In genomic region chr2:29463039-29463585, GRCm38 (mm10) we compare ENCODE assay signal across 26 mouse cellular contexts.
A peak's percentile ranks its signal among the peaks of the same experiment; 100 is the strongest.
DNase-seq lines count a peak whose midpoint lies in the region; ATAC-seq and TF ChIP-seq lines count a peak whose summit lies in the region.
"Had no signal": no experiment of that assay in that cellular context is flagged by ENCODE, and none has a peak within 500 bp of the region (broad histone marks: within the 10 kb centered on the region; RNA-seq: fewer than 3 reads in every experiment).

No protein-coding gene starts in this region.

- no peak for DNase-seq in heart, postnatal 36 days
- DNase-seq in kidney, postnatal 10 days, result peak; percentile 30
- DNase-seq in spleen, postnatal 10 days (ENCODE audit: low spot score in 2 of 2), result no peak
- DNase-seq in cerebellum, adult 11 months, result no peak
- DNase-seq: adrenal gland, adult 8-10 months; B cell, adult 2 months; cerebellum, adult 8-10 months; cerebellum, postnatal 36 days; gastrocnemius, postnatal 14 days; heart, adult 18-20 months; left cerebral cortex, postnatal 4 days; retina, postnatal 1 day; right cerebral cortex, postnatal 4 days had no signal

- no peak for ATAC-seq in heart, embryonic 14.5 days (ENCODE audit: insufficient number of reproducible peaks, insufficient read depth, low FRiP score, low read depth)
- ATAC-seq in kidney, embryonic 15.5 days (replicated peaks; ENCODE audit: low FRiP score), result no peak
- ATAC-seq in intestine, embryonic 15.5 days, result peak; percentile 86
- ATAC-seq: forebrain, embryonic 16.5 days; hindbrain, postnatal 0 days; midbrain, embryonic 15.5 days had no signal

- WGBS in heart, embryonic 14.5 days, result 42% methylated on average over 6 of the region's 6 CpGs
- WGBS in kidney, embryonic 15.5 days, result 83% methylated on average over 6 of the region's 6 CpGs
- WGBS in intestine, embryonic 15.5 days, result 72% methylated on average over 6 of the region's 6 CpGs
- WGBS in small intestine, adult 2 months, result 46% methylated on average over 6 of the region's 6 CpGs

- no peaks in the 10 kb centered on the region for H3K27me3 ChIP-seq in heart, embryonic 14.5 days (ENCODE audit: control insufficient read depth, insufficient read depth, low read length)
- H3K27me3 ChIP-seq in kidney, embryonic 15.5 days, result no peaks in the 10 kb centered on the region
- H3K27me3 ChIP-seq in intestine, embryonic 15.5 days (replicated peaks), result no peaks in the 10 kb centered on the region
- H3K27me3 ChIP-seq in small intestine, adult 2 months (ENCODE audit: control insufficient read depth, insufficient read depth, low read length), result no peaks in the 10 kb centered on the region
- H3K27me3 ChIP-seq: heart, embryonic 15.5 days; limb, embryonic 15.5 days; lung, embryonic 15.5 days; midbrain, embryonic 15.5 days; neural tube, embryonic 12.5 days had no signal

- no peak overlapping the region for H3K4me2 ChIP-seq in heart, embryonic 14.5 days (ENCODE audit: low read length)
- no peak overlapping the region for H3K4me2 ChIP-seq in kidney, embryonic 15.5 days
- no peak overlapping the region for H3K4me2 ChIP-seq in intestine, embryonic 15.5 days (replicated peaks)
- H3K4me2 ChIP-seq: heart, embryonic 15.5 days; limb, embryonic 15.5 days; lung, embryonic 15.5 days; midbrain, embryonic 15.5 days; neural tube, embryonic 12.5 days had no signal

- no peaks in the 10 kb centered on the region for H3K9me3 ChIP-seq in heart, embryonic 14.5 days (ENCODE audit: control insufficient read depth, low read length)
- H3K9me3 ChIP-seq in kidney, embryonic 15.5 days (replicated peaks), result no peaks in the 10 kb centered on the region
- no peaks in the 10 kb centered on the region for H3K9me3 ChIP-seq in intestine, embryonic 15.5 days
- H3K9me3 ChIP-seq: heart, embryonic 15.5 days; limb, embryonic 15.5 days; lung, embryonic 15.5 days; midbrain, embryonic 15.5 days; neural tube, embryonic 12.5 days had no signal

- H3K27ac ChIP-seq in heart, embryonic 14.5 days (replicated peaks in 1 of 2; ENCODE audit: control insufficient read depth in 1 of 2, insufficient read depth in 1 of 2, low read depth in 2 of 2, low read length in 2 of 2), result no peak overlapping the region; a peak in 1 of 4 replicates
- no peak overlapping the region for H3K27ac ChIP-seq in kidney, embryonic 15.5 days
- H3K27ac ChIP-seq in intestine, embryonic 15.5 days, result no peak overlapping the region
- peak overlapping the region; percentile 67 for H3K27ac ChIP-seq in small intestine, adult 2 months (ENCODE audit: insufficient read depth, low read depth, low read length)
- H3K27ac ChIP-seq: heart, embryonic 15.5 days; hindbrain, postnatal 0 days; limb, embryonic 15.5 days; liver, embryonic 14.5 days; lung, embryonic 15.5 days; macrophage; midbrain, embryonic 15.5 days; neural tube, embryonic 12.5 days had no signal

- H3K4me3 ChIP-seq in heart, embryonic 14.5 days (ENCODE audit: control insufficient read depth in 1 of 2, insufficient read depth in 1 of 2, low read depth in 1 of 2, low read length in 2 of 2), result no peak overlapping the region
- no peak overlapping the region for H3K4me3 ChIP-seq in kidney, embryonic 15.5 days (replicated peaks)
- no peak overlapping the region for H3K4me3 ChIP-seq in intestine, embryonic 15.5 days (replicated peaks)
- no peak overlapping the region for H3K4me3 ChIP-seq in small intestine, adult 2 months (ENCODE audit: low read depth, low read length)
- H3K4me3 ChIP-seq: heart, embryonic 15.5 days; limb, embryonic 15.5 days; lung, embryonic 15.5 days; midbrain, embryonic 15.5 days; neural tube, embryonic 12.5 days had no signal

- TF ChIP-seq POLR2A in small intestine, adult 2 months (IDR thresholded peaks at IDR 0.05; ENCODE audit: low read depth, low read length), result no peak

- peaks cover 18 to 28% of the 10 kb centered on the region in 2 experiments for H3K4me1 ChIP-seq in heart, embryonic 14.5 days (ENCODE audit: control insufficient read depth in 2 of 2, insufficient read depth in 2 of 2, low read length in 2 of 2)
- H3K4me1 ChIP-seq in kidney, embryonic 15.5 days, result peaks cover 23% of the 10 kb centered on the region
- H3K4me1 ChIP-seq in intestine, embryonic 15.5 days (replicated peaks), result peaks cover 6% of the 10 kb centered on the region; the same call in 1 of the 2 replicates
- peaks cover 15% of the 10 kb centered on the region for H3K4me1 ChIP-seq in small intestine, adult 2 months (ENCODE audit: control insufficient read depth, insufficient read depth, insufficient read length, low read length)
- H3K4me1 ChIP-seq: limb, embryonic 15.5 days had no signal

- intact Hi-C loops in heart, postnatal 36 days (cut with DNase I), result no loop called here

- TF ChIP-seq CTCF in small intestine, adult 2 months (IDR thresholded peaks at IDR 0.05; ENCODE audit: extremely low read depth, insufficient read length, insufficient replicate concordance, low read depth, low read length), result no peak

- H3K36me3 ChIP-seq in heart, embryonic 14.5 days (ENCODE audit: control insufficient read depth, insufficient read depth, low read length), result no peaks in the 10 kb centered on the region
- no peaks in the 10 kb centered on the region for H3K36me3 ChIP-seq in kidney, embryonic 15.5 days
- H3K36me3 ChIP-seq in intestine, embryonic 15.5 days, result no peaks in the 10 kb centered on the region
- H3K36me3 ChIP-seq in small intestine, adult 2 months (ENCODE audit: control insufficient read depth, insufficient read depth, low read length), result no peaks in the 10 kb centered on the region
- H3K36me3 ChIP-seq: heart, embryonic 15.5 days; limb, embryonic 15.5 days; lung, embryonic 15.5 days; midbrain, embryonic 15.5 days; neural tube, embryonic 12.5 days had no signal

- peak overlapping the region; percentile 21; the same call in 1 of the 2 replicates for H3K9ac ChIP-seq in heart, embryonic 14.5 days (ENCODE audit: low read length)
- H3K9ac ChIP-seq in kidney, embryonic 15.5 days, result no peak overlapping the region
- no peak overlapping the region for H3K9ac ChIP-seq in intestine, embryonic 15.5 days
- H3K9ac ChIP-seq: heart, embryonic 15.5 days; limb, embryonic 15.5 days; liver, embryonic 14.5 days; lung, embryonic 15.5 days; midbrain, embryonic 15.5 days; neural tube, embryonic 12.5 days had no signal
